Mouse (Mus musculus) thymus, adult 18-20 months (tissue): ENCODE data around the gene Btc.

Experiments used
- DNase-seq, 2 experiments: peaks; one replicate each; pipeline ENCODE4 v3.0.0; 2022; ENCODE audit warnings: mixed read lengths in 2 of 2

The Btc gene

DNA sequence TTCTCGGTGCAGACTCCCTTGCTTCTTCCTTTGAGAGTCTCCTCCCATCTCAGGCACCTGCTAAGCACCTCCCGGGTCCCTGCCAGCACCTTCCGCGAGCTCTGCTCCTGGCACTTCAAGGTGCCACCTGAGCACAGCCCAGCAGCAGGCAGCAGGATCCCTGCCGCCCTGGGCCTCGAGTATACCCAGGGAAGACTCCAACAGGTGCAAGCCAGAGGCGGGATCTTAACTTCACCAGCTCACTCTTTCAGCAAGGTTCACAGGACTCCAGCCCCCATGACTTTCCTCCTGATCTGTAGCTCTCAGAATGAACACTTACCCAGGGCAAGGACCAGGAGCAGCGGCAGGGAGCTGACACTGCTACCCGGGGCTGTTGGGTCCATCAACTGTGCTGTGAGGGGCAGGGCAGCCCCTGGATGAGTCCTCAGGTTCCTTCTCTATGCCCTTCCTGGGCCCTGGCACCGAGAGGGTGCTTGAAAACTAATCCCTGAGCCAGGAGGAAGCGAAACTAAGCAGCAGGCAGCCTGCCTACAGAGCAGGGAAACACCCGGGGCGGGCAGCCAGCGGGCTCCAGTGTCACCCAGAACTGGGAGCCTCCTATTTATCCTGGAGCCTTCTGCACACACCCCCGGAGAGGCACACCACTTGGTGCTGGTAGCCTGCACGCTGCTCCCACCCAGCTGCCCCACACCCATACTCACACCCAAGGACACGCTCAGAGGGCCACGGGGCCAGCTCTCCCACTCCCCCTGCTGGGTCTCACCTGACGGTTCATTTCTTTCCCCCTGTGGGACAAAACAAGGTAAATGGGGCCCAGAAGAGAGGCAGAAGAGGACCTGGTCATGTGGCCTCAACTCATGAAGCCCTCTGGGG is at the start of gene Btc:
Btc (minus strand) TSS at position 656 of the 873 bp plus-strand sequence.
- peak; percentile 36 to 44 for DNase-seq

DNA sequence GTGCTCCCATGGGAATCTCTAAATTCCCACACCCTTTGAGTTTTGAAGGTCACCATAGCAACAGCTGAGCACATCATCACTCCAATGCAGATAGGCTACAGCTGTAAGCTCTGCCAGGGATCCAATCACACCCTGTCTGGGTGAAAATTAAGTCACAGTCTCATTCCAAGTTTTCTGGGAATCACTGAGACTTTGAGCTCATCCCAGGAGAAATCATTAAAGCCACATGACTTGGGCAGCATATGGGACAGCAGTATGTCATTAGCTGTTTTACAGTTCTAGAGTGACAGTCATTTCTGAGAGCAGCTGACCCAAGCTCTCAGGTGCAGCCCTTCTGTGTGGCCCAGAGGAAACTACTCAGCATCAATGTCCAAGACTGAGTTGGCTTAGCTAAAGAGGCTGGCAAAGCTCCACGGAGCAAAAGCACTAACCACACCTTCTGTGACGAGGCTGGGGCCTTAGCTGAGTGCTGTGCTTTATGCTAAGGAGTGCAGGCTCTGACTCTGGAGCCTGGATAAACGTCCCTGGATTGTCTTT is 42.3 kb upstream of the Btc start:
- no peak for DNase-seq

DNA sequence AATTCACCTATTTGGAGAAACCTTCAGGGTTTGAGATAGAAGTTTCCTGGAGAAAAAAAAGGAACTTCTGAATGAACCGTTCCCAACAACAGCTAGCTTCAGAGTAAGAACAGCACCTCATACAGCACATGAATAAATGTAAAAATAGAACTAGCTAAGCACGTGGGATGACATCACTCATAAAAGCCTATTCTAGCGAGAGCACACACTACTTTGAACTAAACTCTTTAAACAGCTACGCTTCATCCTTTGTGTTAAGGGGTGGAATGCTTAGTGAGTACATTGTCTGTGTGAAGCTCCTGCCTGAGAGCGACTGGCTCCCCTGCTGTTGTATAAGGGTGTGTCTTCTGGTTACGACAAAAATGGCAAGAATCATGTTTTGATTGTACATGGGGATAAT is 33.8 kb upstream of the Btc start:
- no peak for DNase-seq

GRCm38 (mm10) chr5:91434723-91435658 is 32.2 kb upstream of the Btc start:
- no peak for DNase-seq

GRCm38 (mm10) chr5:91428547-91428946 is 25.8 kb upstream of the Btc start:
- DNase-seq, result no peak

DNA sequence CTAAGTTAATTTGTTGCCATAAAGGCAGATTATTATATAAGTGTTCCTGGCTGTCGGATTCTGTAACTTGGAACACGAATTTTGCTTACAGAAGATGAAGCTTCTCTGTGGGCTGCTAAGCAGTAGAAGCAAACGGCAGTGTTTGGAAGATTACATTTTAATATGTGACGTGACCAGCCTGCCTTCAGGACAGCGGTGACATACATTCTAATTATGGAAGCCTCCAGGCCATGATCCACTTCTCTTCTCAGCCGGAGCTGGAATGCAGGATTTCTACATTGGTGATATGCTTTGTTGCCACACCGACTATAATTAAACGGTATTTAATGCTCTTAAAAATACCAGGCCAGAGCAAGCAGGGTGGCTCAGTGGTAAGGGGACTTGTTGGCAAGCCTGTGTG is 11.0 kb upstream of the Btc start:
- DNase-seq, result no peak

- no peak for DNase-seq
Observed at GRCm38 (mm10) chr5:91404263-91404662, 1.5 kb upstream of the Btc start.

GRCm38 (mm10) chr5:91403281-91403680 is 487 bp upstream of the Btc start:
- no peak for DNase-seq

- no peak for DNase-seq
Observed at GRCm38 (mm10) chr5:91400493-91401096, 2.2 kb downstream of the Btc start.

GRCm38 (mm10) chr5:91375467-91375866 is 27.3 kb downstream of the Btc start:
- no peak for DNase-seq

- DNase-seq, result no peak
Observed at GRCm38 (mm10) chr5:91368061-91368565, 34.7 kb downstream of the Btc start.

DNA sequence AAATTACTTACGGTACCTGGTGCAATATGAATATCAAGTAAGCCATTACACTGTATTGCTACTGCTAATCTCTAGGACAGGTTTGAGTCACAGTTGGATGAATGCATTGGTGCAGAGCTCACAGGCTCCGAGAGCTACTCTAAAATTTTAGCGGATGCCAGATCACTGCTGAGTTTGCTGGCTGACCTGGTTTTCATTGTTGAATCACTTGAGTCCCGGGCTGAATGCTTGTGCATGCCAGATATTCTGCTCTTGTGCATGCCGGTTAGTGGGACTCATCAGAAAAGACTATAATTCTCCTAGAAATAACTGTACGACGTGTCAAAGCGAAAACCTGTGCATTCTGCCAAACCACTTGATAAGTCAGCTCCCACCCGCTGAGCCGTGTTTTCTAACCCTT is 35.9 kb downstream of the Btc start:
- DNase-seq, result no peak

DNA sequence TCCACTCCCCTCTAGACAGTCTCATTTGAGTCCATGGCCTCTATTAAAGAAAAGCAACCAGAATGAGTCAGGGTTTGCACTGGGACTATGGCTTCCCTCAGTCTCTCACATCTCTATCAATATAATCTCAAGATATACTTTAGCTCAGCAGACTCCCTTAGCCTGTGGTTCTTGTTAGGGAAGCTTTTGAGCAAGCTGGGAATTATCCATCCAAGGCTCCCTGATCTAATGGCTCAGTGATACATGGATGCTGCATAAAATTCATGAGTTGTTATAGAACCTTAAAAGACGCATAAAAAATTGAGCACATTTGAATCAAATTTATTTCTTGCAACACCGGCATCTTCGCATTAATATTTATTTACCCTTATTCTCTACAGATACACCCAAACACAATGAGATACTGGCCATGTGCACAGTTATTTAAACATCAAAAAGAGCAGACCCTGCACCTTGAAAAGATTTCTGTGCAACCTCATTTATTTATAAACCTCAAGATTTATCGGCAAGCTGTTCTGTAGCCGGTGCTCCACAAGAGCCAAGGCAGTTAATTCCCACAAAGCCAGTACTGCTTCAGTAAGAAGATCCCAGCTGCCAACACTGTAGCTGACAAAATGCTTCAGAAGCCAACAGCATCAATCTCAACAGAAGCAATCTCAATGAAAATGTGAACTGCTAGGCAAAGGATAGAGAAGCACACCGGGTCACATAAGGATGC is 39.4 kb downstream of the Btc start:
- DNase-seq, result no peak

DNA sequence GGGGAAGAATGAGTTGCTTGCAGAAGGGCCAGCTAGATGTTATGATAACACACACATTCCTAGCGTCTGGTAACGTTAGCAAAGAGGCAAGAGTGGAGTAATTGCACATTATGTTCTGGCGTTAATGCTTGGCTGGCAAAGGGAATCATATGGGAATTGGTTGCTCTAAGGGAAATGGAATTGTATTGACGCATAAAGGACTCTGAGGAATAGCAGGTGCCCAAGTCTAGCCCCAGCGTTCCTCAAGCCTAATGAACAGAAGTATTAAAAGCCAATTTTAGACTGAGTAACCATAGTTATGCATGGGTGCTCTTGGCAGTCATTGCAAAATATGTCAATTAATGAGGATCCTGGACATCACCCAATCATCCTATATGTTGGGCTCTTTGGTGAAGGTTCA is 50.1 kb downstream of the Btc start:
- DNase-seq, result no peak

GRCm38 (mm10) chr5:91345681-91346080 is 57.1 kb downstream of the Btc start:
- DNase-seq, result no peak

DNA sequence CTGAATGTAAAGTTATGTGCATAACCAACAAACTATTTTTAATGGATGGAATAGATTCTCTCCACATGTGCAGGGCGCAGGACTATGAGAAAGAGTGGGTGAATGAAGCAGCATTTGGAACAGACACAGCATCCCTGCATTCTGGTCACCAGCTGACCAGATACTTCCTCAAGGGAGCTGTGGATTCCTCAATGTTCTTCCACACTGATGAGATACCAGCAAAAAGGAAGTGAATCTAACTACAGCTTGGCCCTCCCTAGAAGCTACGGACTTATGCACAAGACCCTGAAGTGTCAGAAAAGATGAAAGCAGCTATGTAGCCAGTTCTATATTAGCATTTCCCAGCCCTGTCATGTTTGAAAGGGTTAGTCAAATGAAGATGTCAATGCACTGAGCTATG is 57.7 kb downstream of the Btc start:
- DNase-seq, result no peak

GRCm38 (mm10) chr5:91341981-91342760 is 60.6 kb downstream of the Btc start:
- DNase-seq, result peak in 1 of 2 experiments; percentile 31

GRCm38 (mm10) chr5:91334227-91334626 is 68.6 kb downstream of the Btc start:
- DNase-seq, result no peak

DNA sequence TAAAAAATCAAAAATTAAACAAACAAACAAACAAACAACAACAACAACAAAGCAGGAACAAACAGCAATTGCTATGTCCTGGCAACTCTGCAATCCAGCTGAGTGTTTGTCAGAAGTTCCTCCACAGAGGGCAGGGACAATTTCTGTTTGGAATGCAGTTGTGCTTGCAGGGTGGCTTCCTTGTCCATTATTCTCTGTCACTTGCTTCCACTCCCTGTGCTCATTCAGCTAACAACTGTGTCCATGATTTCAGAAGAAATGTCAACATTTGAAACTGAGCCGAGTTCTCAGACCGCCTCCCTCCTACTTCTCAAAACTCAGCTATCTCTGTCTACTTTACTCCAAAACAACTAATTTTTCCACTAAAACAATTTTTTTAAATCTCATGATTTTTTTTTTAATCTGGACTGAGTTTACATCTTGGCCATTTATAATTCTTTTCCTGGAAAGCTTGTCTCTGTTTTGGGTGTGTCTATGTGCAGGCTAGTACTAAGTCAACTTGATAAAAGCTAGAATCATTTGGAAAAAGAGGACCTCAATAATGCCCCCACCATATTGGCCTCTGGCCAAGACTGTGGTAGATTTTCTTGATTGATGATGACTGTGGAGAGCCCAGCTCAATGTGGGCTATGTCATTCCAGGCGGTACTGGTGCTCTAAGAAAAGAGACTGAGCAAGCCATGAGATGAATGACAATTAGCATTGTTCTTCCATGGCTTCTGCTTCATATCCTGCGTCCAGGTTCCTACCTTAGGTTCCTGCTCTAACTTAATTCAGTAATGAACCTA is 70.5 kb downstream of the Btc start:
- no peak for DNase-seq

DNA sequence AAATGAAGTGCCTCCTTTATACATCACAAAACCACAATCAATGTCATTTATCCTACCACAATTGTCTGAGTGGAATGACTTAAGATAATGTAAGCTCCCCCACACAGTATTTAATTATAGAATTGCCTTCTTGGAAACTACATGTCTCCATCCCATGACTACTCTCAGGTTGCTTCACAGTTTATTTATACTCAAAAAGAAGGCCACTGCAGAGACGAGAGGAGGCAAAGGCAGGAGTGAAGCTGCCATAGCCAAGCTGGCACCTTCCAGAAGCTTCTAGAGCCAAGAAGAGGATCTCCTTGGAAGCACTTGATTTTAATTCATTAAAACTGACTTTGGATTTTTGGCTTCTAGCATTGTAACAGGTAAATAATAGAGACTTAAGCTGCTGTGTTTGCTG is 81.0 kb downstream of the Btc start:
- no peak for DNase-seq
